Mouse (Mus musculus): ENCODE data around the gene Anapc15-ps.

DNA sequence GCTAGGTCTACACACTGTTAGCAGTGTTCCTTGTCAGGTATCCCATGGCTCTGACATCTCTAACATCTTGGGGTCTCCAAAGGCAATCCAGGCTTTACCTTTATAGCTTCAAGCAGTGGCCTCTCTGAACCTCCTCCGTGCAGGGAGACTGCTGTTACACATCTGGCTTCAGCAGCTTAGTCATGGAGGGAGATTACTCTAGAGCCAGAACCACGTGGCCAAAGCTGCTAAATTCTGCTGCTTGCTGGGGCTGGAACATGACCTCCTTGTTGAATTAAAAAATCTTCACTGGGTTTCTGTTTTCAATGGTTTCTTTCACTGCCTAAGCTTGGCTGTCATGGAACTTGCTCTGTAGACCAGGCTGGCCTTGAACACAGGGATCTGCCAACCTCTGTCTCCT lies 44.9 kb downstream of the Anapc15-ps start:
- TF ChIP-seq POLR2A (IDR thresholded peaks at IDR 0.05; ENCODE audit: low read depth, low read length) (no peak), CTCF (IDR thresholded peaks at IDR 0.05; ENCODE audit: extremely low read depth, insufficient read depth, insufficient read length, insufficient replicate concordance) (no peak)

Measured in spleen, adult 2 months (tissue).